25 mouse cellular contexts compared by ENCODE assay signal in genomic region chr11:105141115-105141514, GRCm38 (mm10). TPM values are rescaled to one million over a fixed set of nuclear protein-coding genes. Genes with fewer than 3 reads are reported as not detected.
DNase-seq lines count a peak whose midpoint lies in the region; ATAC-seq lines count a peak whose summit lies in the region.
"Had no signal": no experiment of that assay in that cellular context is flagged by ENCODE, and none has a peak within 500 bp of the region (broad histone marks: within the 10 kb centered on the region; RNA-seq: fewer than 3 reads in every experiment).

No protein-coding gene starts in this region.

- no peak overlapping the region for H3K4me2 ChIP-seq in kidney, embryonic 14.5 days (replicated peaks; ENCODE audit: low read depth, low read length)
- no peak overlapping the region for H3K4me2 ChIP-seq in kidney, embryonic 16.5 days (replicated peaks; ENCODE audit: low read depth, low read length)
- H3K4me2 ChIP-seq in liver, embryonic 12.5 days = no peak overlapping the region
- H3K4me2 ChIP-seq: embryonic facial prominence, embryonic 12.5 days; forebrain, embryonic 12.5 days had no signal

- 50% methylated on average over 5 of the region's 5 CpGs for WGBS in kidney, embryonic 14.5 days
- WGBS in kidney, embryonic 16.5 days = 67% methylated on average over 5 of the region's 5 CpGs
- WGBS in liver, embryonic 12.5 days (ENCODE audit: insufficient replicate concordance) = 86% methylated on average over 5 of the region's 5 CpGs

- no peaks in the 10 kb centered on the region for H3K9me3 ChIP-seq in kidney, embryonic 14.5 days (ENCODE audit: control insufficient read depth, low read length)
- H3K9me3 ChIP-seq in kidney, embryonic 16.5 days (ENCODE audit: low read length) = no peaks in the 10 kb centered on the region
- no peaks in the 10 kb centered on the region for H3K9me3 ChIP-seq in liver, embryonic 12.5 days (replicated peaks)
- H3K9me3 ChIP-seq: embryonic facial prominence, embryonic 10.5 days; embryonic facial prominence, embryonic 12.5 days; forebrain, embryonic 12.5 days had no signal

- peak; percentile 76 for ATAC-seq in kidney, embryonic 14.5 days (ENCODE audit: low FRiP score, low TSS enrichment)
- ATAC-seq in kidney, embryonic 16.5 days (ENCODE audit: low FRiP score, low TSS enrichment) = peak; percentile 59; the same call in 1 of the 2 replicates
- ATAC-seq in liver, embryonic 12.5 days = no peak
- ATAC-seq: activated CD4-positive, CD25-positive, alpha-beta regulatory T cell, adult 4 months; forebrain, embryonic 14.5 days; forebrain, postnatal 0 days had no signal

- no peaks in the 10 kb centered on the region for H3K27me3 ChIP-seq in kidney, embryonic 14.5 days (ENCODE audit: control insufficient read depth, insufficient read depth, low read length)
- H3K27me3 ChIP-seq in kidney, embryonic 16.5 days (ENCODE audit: insufficient read depth, low read length) = no peaks in the 10 kb centered on the region
- no peaks in the 10 kb centered on the region for H3K27me3 ChIP-seq in liver, embryonic 12.5 days (replicated peaks)
- H3K27me3 ChIP-seq: embryonic facial prominence, embryonic 12.5 days; forebrain, embryonic 12.5 days had no signal

- peaks cover 45% of the 10 kb centered on the region for H3K36me3 ChIP-seq in kidney, embryonic 14.5 days (ENCODE audit: control insufficient read depth, insufficient read depth, low read length)
- peaks cover 43% of the 10 kb centered on the region for H3K36me3 ChIP-seq in kidney, embryonic 16.5 days (ENCODE audit: insufficient read depth, low read length)
- peaks cover 57% of the 10 kb centered on the region for H3K36me3 ChIP-seq in liver, embryonic 12.5 days

- no peak overlapping the region for H3K4me3 ChIP-seq in kidney, embryonic 14.5 days (ENCODE audit: low read length)
- H3K4me3 ChIP-seq in kidney, embryonic 16.5 days (ENCODE audit: low read length) = no peak overlapping the region
- no peak overlapping the region for H3K4me3 ChIP-seq in liver, embryonic 12.5 days
- H3K4me3 ChIP-seq: embryonic facial prominence, embryonic 10.5 days; embryonic facial prominence, embryonic 12.5 days; forebrain, embryonic 12.5 days had no signal

- no peak overlapping the region for H3K9ac ChIP-seq in kidney, embryonic 14.5 days (ENCODE audit: low read depth, low read length)
- H3K9ac ChIP-seq in kidney, embryonic 16.5 days (replicated peaks; ENCODE audit: low read length) = no peak overlapping the region
- H3K9ac ChIP-seq in liver, embryonic 12.5 days = no peak overlapping the region
- H3K9ac ChIP-seq: embryonic facial prominence, embryonic 12.5 days; forebrain, embryonic 12.5 days; forebrain, postnatal 0 days had no signal

- H3K27ac ChIP-seq in kidney, embryonic 14.5 days (ENCODE audit: low read depth, low read length) = no peak overlapping the region
- H3K27ac ChIP-seq in kidney, embryonic 16.5 days (ENCODE audit: low read length) = no peak overlapping the region
- 0 out of 2 replicates have a peak overlapping the region, but pooled peaks have one; percentile 0 for H3K27ac ChIP-seq in liver, embryonic 12.5 days
- H3K27ac ChIP-seq: embryonic facial prominence, embryonic 10.5 days; embryonic facial prominence, embryonic 12.5 days; forebrain, embryonic 12.5 days had no signal

- no peaks in the 10 kb centered on the region for H3K4me1 ChIP-seq in kidney, embryonic 14.5 days (ENCODE audit: control insufficient read depth, insufficient read depth, low read length)
- no peaks in the 10 kb centered on the region for H3K4me1 ChIP-seq in kidney, embryonic 16.5 days (ENCODE audit: insufficient read depth, low read length)
- H3K4me1 ChIP-seq in liver, embryonic 12.5 days = peaks cover 57% of the 10 kb centered on the region
- H3K4me1 ChIP-seq: embryonic facial prominence, embryonic 12.5 days; forebrain, embryonic 12.5 days had no signal

- no peak for DNase-seq in kidney, postnatal 14 days
- no peak for DNase-seq in kidney, postnatal 10 days
- DNase-seq in liver = no peak
- DNase-seq in R1 (ENCODE audit: low read depth, low spot score) = peak; percentile 42
- DNase-seq in frontal cortex, postnatal 25 days (ENCODE audit: low spot score in 2 of 2) = no peak
- DNase-seq: adrenal gland, adult 8-10 months; adrenal gland, postnatal 14 days; adrenal gland, postnatal 36 days; cerebellum, adult 11-12 months; cerebellum, adult 2 months; cerebellum, adult 9-10 months; cerebellum, postnatal 10 days; cerebellum, postnatal 25 days; forebrain, postnatal 0 days had no signal

RNA-seq across cellular contexts. Expression of gene Gm10842, which starts 5.6 kb away (rescaled TPM):
- polyA plus RNA-seq in kidney, embryonic 14.5 days (2014; fragmentation: Nextera tagmentation; extraction: Ambion mirVana) = not detected in 2 replicates
- polyA plus RNA-seq in kidney, embryonic 16.5 days (2015; fragmentation: Nextera tagmentation; extraction: Ambion mirVana) = not detected in 2 replicates
- not detected in 2 replicates for polyA plus RNA-seq in liver, embryonic 12.5 days (2016; fragmentation: Nextera tagmentation; extraction: Ambion mirVana)
- polyA plus RNA-seq: activated CD4-positive, CD25-positive, alpha-beta regulatory T cell, adult 4 months; C2C12; cerebellum, adult 2 months; cortical plate, adult 2 months; embryonic facial prominence, embryonic 10.5 days; embryonic facial prominence, embryonic 12.5 days; embryonic facial prominence, embryonic 14.5 days; forebrain, embryonic 12.5 days; forebrain, embryonic 14.5 days; forebrain, postnatal 0 days had no signal

RNA-seq across cellular contexts. Expression of gene Mettl2, which starts 14.9 kb away (rescaled TPM):
- polyA plus RNA-seq in kidney, embryonic 14.5 days (2014; fragmentation: Nextera tagmentation; extraction: Ambion mirVana) = 45.4 and 52.3 TPM in 2 replicates
- 44.7 and 45.7 TPM in 2 replicates for polyA plus RNA-seq in kidney, embryonic 16.5 days (2015; fragmentation: Nextera tagmentation; extraction: Ambion mirVana)
- polyA plus RNA-seq in liver, embryonic 12.5 days (2016; fragmentation: Nextera tagmentation; extraction: Ambion mirVana) = 34.3 and 35.1 TPM in 2 replicates

RNA-seq across cellular contexts. Expression of gene Tlk2, which starts 37.5 kb away (rescaled TPM):
- 27.5 and 30.8 TPM in 2 replicates for polyA plus RNA-seq in kidney, embryonic 14.5 days (2014; fragmentation: Nextera tagmentation; extraction: Ambion mirVana)
- 14.0 and 18.4 TPM in 2 replicates for polyA plus RNA-seq in kidney, embryonic 16.5 days (2015; fragmentation: Nextera tagmentation; extraction: Ambion mirVana)
- polyA plus RNA-seq in liver, embryonic 12.5 days (2016; fragmentation: Nextera tagmentation; extraction: Ambion mirVana) = 15.9 and 16.0 TPM in 2 replicates
